Mouse (Mus musculus) spleen, adult 2 months (tissue): ENCODE results near the gene Rab31. TPM values are rescaled to one million over a fixed set of nuclear protein-coding genes. Genes with fewer than 3 reads are reported as not detected.
A peak's percentile ranks its signal among the peaks of the same experiment; 100 is the strongest.

Experiments
- DNase-seq, 2 experiments: peaks; one replicate each; pipeline versions ENCODE4 v3.0.0 to v3.0.0-alpha.2; 2012 to 2021; ENCODE audit warnings: low spot score in 2 of 2, low read depth in 1 of 2
- H3K27ac ChIP-seq: fragments of 200-500 bp; 2 replicates; pipeline ENCODE4 v1.5.1; 2012; ENCODE audit warnings: low read length, inconsistent platforms; ENCODE audit not compliant: insufficient read depth
- H3K27me3 ChIP-seq: fragments of 200-500 bp; 2 replicates; pipeline ENCODE4 v1.6.1; 2012; ENCODE audit warnings: mild to moderate bottlenecking, moderate library complexity, low read length, inconsistent platforms; ENCODE audit not compliant: control insufficient read depth, insufficient read depth
- H3K36me3 ChIP-seq: fragments of 200-500 bp; 2 replicates; pipeline ENCODE4 v1.6.1; 2012; ENCODE audit warnings: mild to moderate bottlenecking, low read length, inconsistent platforms; ENCODE audit not compliant: control insufficient read depth, insufficient read depth
- H3K4me1 ChIP-seq: fragments of 200-500 bp; 2 replicates; pipeline ENCODE4 v1.6.1; 2011; ENCODE audit warnings: inconsistent platforms; ENCODE audit not compliant: control insufficient read depth, insufficient read depth, insufficient read length
- H3K4me3 ChIP-seq: fragments of 200-500 bp; 2 replicates; pipeline ENCODE4 v1.5.1; 2011; ENCODE audit warnings: mild to moderate bottlenecking, inconsistent platforms; ENCODE audit not compliant: insufficient read depth, insufficient read length; ENCODE audit errors: extremely low read depth
- CTCF ChIP-seq: fragments of 200-500 bp; IDR thresholded peaks from 2 replicates; pipeline ENCODE4 v1.5.1; 2011; ENCODE audit warnings: mild to moderate bottlenecking, inconsistent platforms; ENCODE audit not compliant: insufficient read depth, insufficient read length, insufficient replicate concordance; ENCODE audit errors: extremely low read depth
- POLR2A ChIP-seq: fragments of 200-500 bp; IDR thresholded peaks from 2 replicates; pipeline ENCODE4 v1.6.1; 2011; ENCODE audit warnings: low read depth, low read length, inconsistent platforms
- WGBS: fragments of 180-500 bp; shearing (Covaris S2); methylation state at CpG from one replicate; pipeline ENCODE4 v1.1.7; 2018; 5-methylcytosine and 5-hydroxymethylcytosine counted together
- polyA plus RNA-seq: library from polyadenylated mRNA; depleted of rRNA; stranded (reverse); fragments of >200 nt; gene quantifications from 2 replicates; pipeline ENCODE4 v1.2.3, GENCODE M21; 2012

Rab31 gene
- polyA plus RNA-seq, 1 experiment = 12.3 TPM

GRCm38 (mm10) chr17:65729945-65730741, 42.4 kb downstream of the Rab31 start:
- TF ChIP-seq CTCF (no peak), POLR2A (no peak)
- Histone ChIP-seq H3K4me3 (no peak overlapping the region), H3K36me3 (no peaks in the 10 kb centered on the region), H3K27ac (no peak overlapping the region), H3K4me1 (peaks cover 2% of the 10 kb centered on the region; the same call in 1 of the 2 replicates), H3K27me3 (no peaks in the 10 kb centered on the region)
- no peak for DNase-seq
- WGBS = 16% methylated on average over 16 of the region's 16 CpGs

GRCm38 (mm10) chr17:65726755-65727154, 45.8 kb downstream of the Rab31 start:
- Histone ChIP-seq H3K36me3 (no peaks in the 10 kb centered on the region), H3K27me3 (no peaks in the 10 kb centered on the region), H3K4me3 (no peak overlapping the region), H3K4me1 (peaks cover 9% of the 10 kb centered on the region; the same call in 1 of the 2 replicates), H3K27ac (peak overlapping the region; percentile 59; the same call in 1 of the 2 replicates)
- TF ChIP-seq POLR2A (no peak), CTCF (no peak)
- 55% methylated on average over 5 of the region's 5 CpGs for WGBS
- no peak for DNase-seq

GRCm38 (mm10) chr17:65726274-65726673, 46.3 kb downstream of the Rab31 start:
- DNase-seq = peak in 1 of 2 experiments; percentile 26
- WGBS = 82% methylated on average over 6 of the region's 6 CpGs
- TF ChIP-seq POLR2A (no peak), CTCF (peak; percentile 36; the same call in 1 of the 2 replicates)
- H3K4me3 ChIP-seq = no peak overlapping the region
- H3K27me3 ChIP-seq = no peaks in the 10 kb centered on the region
- peaks cover 9% of the 10 kb centered on the region; the same call in 1 of the 2 replicates for H3K4me1 ChIP-seq
- H3K27ac ChIP-seq = peak overlapping the region; percentile 59; the same call in 1 of the 2 replicates
- no peaks in the 10 kb centered on the region for H3K36me3 ChIP-seq

- TF ChIP-seq POLR2A = no peak
- TF ChIP-seq CTCF = no peak
- Histone ChIP-seq H3K4me1 (peaks cover 9% of the 10 kb centered on the region; the same call in 1 of the 2 replicates), H3K4me3 (no peak overlapping the region), H3K27me3 (no peaks in the 10 kb centered on the region), H3K36me3 (no peaks in the 10 kb centered on the region), H3K27ac (no peak overlapping the region; the same call in 1 of the 2 replicates)
- no peak for DNase-seq
- WGBS = 70% methylated on average over 2 of the region's 2 CpGs
Measured at GRCm38 (mm10) chr17:65725814-65726213, 46.7 kb downstream of the Rab31 start.

- no peak for DNase-seq
- Histone ChIP-seq H3K4me3 (no peak overlapping the region), H3K27ac (peak overlapping the region; percentile 17; the same call in 1 of the 2 replicates), H3K4me1 (peaks cover 9% of the 10 kb centered on the region; the same call in 1 of the 2 replicates), H3K36me3 (no peaks in the 10 kb centered on the region), H3K27me3 (no peaks in the 10 kb centered on the region)
- TF ChIP-seq CTCF (no peak), POLR2A (no peak)
- 67% methylated on average over 8 of the region's 8 CpGs for WGBS
Measured at GRCm38 (mm10) chr17:65725381-65725780, 47.2 kb downstream of the Rab31 start.

- no peaks in the 10 kb centered on the region for H3K27me3 ChIP-seq
- peaks cover 9% of the 10 kb centered on the region; the same call in 1 of the 2 replicates for H3K4me1 ChIP-seq
- TF ChIP-seq POLR2A = no peak
- no peak for TF ChIP-seq CTCF
- peak in 1 of 2 experiments; percentile 64 for DNase-seq
- WGBS = 9% methylated on average over 11 of the region's 11 CpGs
- peak overlapping the region; percentile 69 for H3K27ac ChIP-seq
- peak overlapping the region; percentile 37; the same call in 1 of the 2 replicates for H3K4me3 ChIP-seq
- no peaks in the 10 kb centered on the region for H3K36me3 ChIP-seq
Measured at GRCm38 (mm10) chr17:65724254-65724653, 48.3 kb downstream of the Rab31 start.
